22 mouse cellular contexts compared by ENCODE assay signal in the genomic region with DNA sequence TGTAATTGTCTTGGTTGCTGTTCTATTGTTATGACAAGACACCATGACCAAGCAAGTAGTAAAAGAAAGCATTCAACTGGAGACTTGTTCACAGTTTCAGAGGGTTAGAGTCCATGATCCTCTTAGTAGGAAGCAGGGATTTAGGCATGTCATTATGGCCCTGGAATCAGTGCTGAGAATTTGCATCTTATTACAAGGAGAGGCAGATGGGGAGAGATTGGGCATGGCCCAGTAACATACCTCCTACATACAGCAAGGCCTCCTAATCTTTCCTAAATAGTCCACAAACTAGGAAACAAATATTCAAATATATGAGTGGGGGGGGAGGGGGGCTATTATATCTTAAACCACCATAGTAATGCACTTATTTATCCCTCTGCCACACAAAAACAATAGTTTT.
DNase-seq lines count a peak whose midpoint lies in the region; ATAC-seq lines count a peak whose summit lies in the region.
"Had no signal": no experiment of that assay in that cellular context is flagged by ENCODE, and none has a peak within 500 bp of the region (broad histone marks: within the 10 kb centered on the region; RNA-seq: fewer than 3 reads in every experiment).

No protein-coding gene starts in this region.

- no peak overlapping the region for H3K4me3 ChIP-seq in midbrain, embryonic 12.5 days
- H3K4me3 ChIP-seq in midbrain, embryonic 10.5 days = no peak overlapping the region
- H3K4me3 ChIP-seq: embryonic facial prominence, embryonic 13.5 days; embryonic facial prominence, embryonic 15.5 days; erythroblast, embryonic 14.5 days; forebrain, embryonic 10.5 days; forebrain, embryonic 12.5 days had no signal

- H3K36me3 ChIP-seq in midbrain, embryonic 12.5 days = no peaks in the 10 kb centered on the region
- no peaks in the 10 kb centered on the region for H3K36me3 ChIP-seq in midbrain, embryonic 10.5 days
- H3K36me3 ChIP-seq: embryonic facial prominence, embryonic 13.5 days; embryonic facial prominence, embryonic 15.5 days; forebrain, embryonic 10.5 days; forebrain, embryonic 12.5 days had no signal

- H3K4me2 ChIP-seq in midbrain, embryonic 12.5 days (replicated peaks) = no peak overlapping the region
- H3K4me2 ChIP-seq: embryonic facial prominence, embryonic 13.5 days; embryonic facial prominence, embryonic 15.5 days; forebrain, embryonic 12.5 days had no signal

- no peak overlapping the region for H3K9ac ChIP-seq in midbrain, embryonic 12.5 days (replicated peaks)
- H3K9ac ChIP-seq: embryonic facial prominence, embryonic 13.5 days; embryonic facial prominence, embryonic 15.5 days; forebrain, embryonic 12.5 days had no signal

- H3K4me1 ChIP-seq in midbrain, embryonic 12.5 days = no peaks in the 10 kb centered on the region
- no peaks in the 10 kb centered on the region for H3K4me1 ChIP-seq in midbrain, embryonic 10.5 days
- H3K4me1 ChIP-seq: embryonic facial prominence, embryonic 13.5 days; embryonic facial prominence, embryonic 15.5 days; forebrain, embryonic 10.5 days; forebrain, embryonic 12.5 days had no signal

- peak; percentile 66 for ATAC-seq in midbrain, embryonic 12.5 days (ENCODE audit: low FRiP score, low read depth)
- ATAC-seq in cerebellum, adult (ENCODE audit: insufficient number of reproducible peaks, low FRiP score, low TSS enrichment) = no peak
- ATAC-seq: forebrain, embryonic 14.5 days; forebrain, embryonic 16.5 days had no signal

- no peaks in the 10 kb centered on the region for H3K9me3 ChIP-seq in midbrain, embryonic 12.5 days
- H3K9me3 ChIP-seq in midbrain, embryonic 10.5 days (replicated peaks) = no peaks in the 10 kb centered on the region
- H3K9me3 ChIP-seq: embryonic facial prominence, embryonic 13.5 days; embryonic facial prominence, embryonic 15.5 days; forebrain, embryonic 10.5 days; forebrain, embryonic 12.5 days had no signal

- DNase-seq in midbrain, embryonic 10.5 days (ENCODE audit: low spot score) = no peak
- DNase-seq in retina, postnatal 1 day = peak; percentile 29
- no peak for DNase-seq in retina, embryonic 14.5 days (ENCODE audit: low spot score)
- DNase-seq: adrenal gland, adult 2 months; adrenal gland, postnatal 10 days; adrenal gland, postnatal 25 days; cerebellum, adult 11 months; cerebellum, adult 18-20 months; cerebellum, adult 8-10 months; cerebellum, adult 9-11 months; cerebellum, postnatal 14 days; cerebellum, postnatal 36 days; embryo, embryonic 11 days had no signal

- no peaks in the 10 kb centered on the region for H3K27me3 ChIP-seq in midbrain, embryonic 12.5 days
- no peaks in the 10 kb centered on the region for H3K27me3 ChIP-seq in midbrain, embryonic 10.5 days (ENCODE audit: low read depth, poor library complexity, severe bottlenecking)
- H3K27me3 ChIP-seq: embryonic facial prominence, embryonic 13.5 days; embryonic facial prominence, embryonic 15.5 days; forebrain, embryonic 12.5 days had no signal

- no peak overlapping the region for H3K27ac ChIP-seq in midbrain, embryonic 12.5 days (replicated peaks)
- no peak overlapping the region for H3K27ac ChIP-seq in midbrain, embryonic 10.5 days (replicated peaks)
- H3K27ac ChIP-seq: embryonic facial prominence, embryonic 13.5 days; embryonic facial prominence, embryonic 15.5 days; forebrain, embryonic 10.5 days; forebrain, embryonic 12.5 days had no signal
